Mouse (Mus musculus) CH12.LX (cell line): Measurements from ENCODE around the gene Olfr820. TPM values are rescaled to one million over a fixed set of nuclear protein-coding genes. Genes with fewer than 3 reads are reported as not detected.

ENCODE experiments used
- DNase-seq: peaks from one replicate; pipeline ENCODE4 v3.0.0-alpha.2; 2013; ENCODE audit errors: extremely low read depth
- H3K27ac ChIP-seq: 2 replicates; pipeline ENCODE4 v1.5.1; 2012; ENCODE audit warnings: low read depth, mild to moderate bottlenecking, control low read depth, moderate library complexity; ENCODE audit not compliant: insufficient read depth
- H3K27me3 ChIP-seq: replicated peaks from 2 replicates; pipeline ENCODE3; 2012; ENCODE audit warnings: inconsistent platforms
- H3K36me3 ChIP-seq, 2 experiments: replicated peaks in 1 of 2; 2 replicates each; pipeline versions ENCODE3 to v1.6.1; 2012; ENCODE audit warnings: inconsistent platforms in 1 of 2, low read length in 1 of 2, mild to moderate bottlenecking in 1 of 2, mixed read lengths in 1 of 2, moderate library complexity in 1 of 2; ENCODE audit not compliant: control insufficient read depth in 1 of 2, insufficient read depth in 1 of 2
- H3K4me1 ChIP-seq, 2 experiments: 2 replicates each; pipeline ENCODE4 v1.6.1; 2012; ENCODE audit warnings: inconsistent platforms in 1 of 2, moderate library complexity in 1 of 2; ENCODE audit not compliant: insufficient read depth in 2 of 2, control insufficient read depth in 1 of 2
- H3K4me2 ChIP-seq: 2 replicates; pipeline ENCODE4 v1.6.1; 2012; ENCODE audit warnings: low read depth, mild to moderate bottlenecking, control low read depth; ENCODE audit not compliant: poor library complexity, insufficient read depth, severe bottlenecking
- H3K4me3 ChIP-seq, 3 experiments: fragments of 150-350 bp in 1 of 3; sonication (generic) in 1 of 3; replicated peaks in 1 of 3; 2 replicates each; pipeline versions ENCODE3 to v1.5.1; 2011 to 2012; ENCODE audit warnings: low read depth in 2 of 3, low read length in 2 of 3, mild to moderate bottlenecking in 2 of 3, moderate library complexity in 2 of 3, control low read depth in 1 of 3, improper control_type of control experiment in 1 of 3, inconsistent platforms in 1 of 3, mixed read lengths in 1 of 3; ENCODE audit not compliant: poor library complexity in 1 of 3
- H3K79me2 ChIP-seq: replicated peaks from 2 replicates; pipeline ENCODE4 v1.6.1; 2012; ENCODE audit warnings: mild to moderate bottlenecking, moderate library complexity; ENCODE audit not compliant: control insufficient read depth, poor library complexity, insufficient read depth, severe bottlenecking; ENCODE audit errors: extremely low read depth
- H3K9ac ChIP-seq: 2 replicates; pipeline ENCODE4 v1.6.1; 2012; ENCODE audit warnings: low read depth, mild to moderate bottlenecking, control low read depth, moderate library complexity; ENCODE audit not compliant: insufficient read depth
- H3K9me3 ChIP-seq: replicated peaks from 2 replicates; pipeline ENCODE3; 2012; ENCODE audit warnings: low read length, inconsistent platforms, mixed read lengths
- BHLHE40 ChIP-seq: IDR thresholded peaks from 2 replicates; pipeline ENCODE4 v1.6.1; 2011; ENCODE audit warnings: mild to moderate bottlenecking, low read depth, low read length, improper control_type of control experiment
- CHD1 ChIP-seq: IDR thresholded peaks from 2 replicates; pipeline ENCODE4 v1.6.1; 2012; ENCODE audit warnings: low read depth, low read length, improper control_type of control experiment, inconsistent platforms
- CTCF ChIP-seq, 2 experiments: IDR thresholded peaks in 1 of 2; conservative IDR thresholded peaks in 1 of 2; 2 replicates each; pipeline ENCODE4 v1.5.1; 2011 to 2012; ENCODE audit warnings: low read depth in 2 of 2, low read length in 2 of 2, improper control_type of control experiment in 1 of 2, inconsistent platforms in 1 of 2, mild to moderate bottlenecking in 1 of 2, moderate library complexity in 1 of 2
- E2F4 ChIP-seq: IDR thresholded peaks from 2 replicates; pipeline ENCODE4 v1.6.1; 2011; ENCODE audit warnings: low read depth, low read length, improper control_type of control experiment; ENCODE audit not compliant: insufficient replicate concordance
- EP300 ChIP-seq: IDR thresholded peaks from 2 replicates; pipeline ENCODE4 v1.6.1; 2011; ENCODE audit warnings: low read length, improper control_type of control experiment
- IRF4 ChIP-seq: IDR thresholded peaks from 2 replicates; pipeline ENCODE4 v1.6.1; 2014; ENCODE audit warnings: low read depth, mild to moderate bottlenecking, inconsistent platforms, low read length, improper control_type of control experiment
- KAT2A ChIP-seq: IDR thresholded peaks from 2 replicates; pipeline ENCODE4 v1.6.1; 2012; ENCODE audit warnings: low read length, improper control_type of control experiment, inconsistent platforms; ENCODE audit not compliant: insufficient replicate concordance
- MAFK ChIP-seq: IDR thresholded peaks from 2 replicates; pipeline ENCODE4 v1.6.1; 2011; ENCODE audit warnings: low read length, improper control_type of control experiment; ENCODE audit not compliant: insufficient replicate concordance
- MAX ChIP-seq: IDR thresholded peaks from 2 replicates; pipeline ENCODE4 v1.6.1; 2011; ENCODE audit warnings: low read length, improper control_type of control experiment
- NRF1 ChIP-seq: IDR thresholded peaks from 2 replicates; pipeline ENCODE4 v1.6.1; 2014; ENCODE audit warnings: low read depth, mild to moderate bottlenecking, inconsistent platforms, low read length, improper control_type of control experiment, moderate library complexity
- PAX5 ChIP-seq: IDR thresholded peaks from 2 replicates; pipeline ENCODE4 v1.6.1; 2012; ENCODE audit warnings: low read length, inconsistent platforms, mixed read lengths
- POLR2AphosphoS2 ChIP-seq: IDR thresholded peaks from 2 replicates; pipeline ENCODE4 v1.6.1; 2011; ENCODE audit warnings: low read depth, low read length, improper control_type of control experiment
- RAD21 ChIP-seq: IDR thresholded peaks from 2 replicates; pipeline ENCODE4 v1.6.1; 2011; ENCODE audit warnings: low read depth, mild to moderate bottlenecking, low read length, improper control_type of control experiment, moderate library complexity
- TBP ChIP-seq: conservative IDR thresholded peaks from 2 replicates; pipeline ENCODE4 v1.6.1; 2011; ENCODE audit warnings: low read depth, low read length, improper control_type of control experiment
- USF2 ChIP-seq: conservative IDR thresholded peaks from 2 replicates; pipeline ENCODE4 v1.6.1; 2011; ENCODE audit warnings: low read depth, low read length, improper control_type of control experiment
- ZC3H11A ChIP-seq: IDR thresholded peaks from 2 replicates; pipeline ENCODE4 v1.6.1; 2012; ENCODE audit warnings: low read depth, mild to moderate bottlenecking, inconsistent platforms, low read length, improper control_type of control experiment
- ZKSCAN1 ChIP-seq: IDR thresholded peaks from 2 replicates; pipeline ENCODE4 v1.6.1; 2012; ENCODE audit warnings: low read depth, inconsistent platforms, low read length, improper control_type of control experiment, borderline replicate concordance
- ZNF384 ChIP-seq: IDR thresholded peaks from 2 replicates; pipeline ENCODE4 v1.6.1; 2012; ENCODE audit warnings: low read depth, low read length, improper control_type of control experiment, inconsistent platforms
- dilution Hi-C: fragments of 300-500 bp; cut with MboI; formaldehyde crosslinking; loops from 2 replicates; pipeline ENCODE4 v1.14.3; 2020; ENCODE audit warnings: low sequenced_read_pairs; ENCODE audit not compliant: extremely low pct_unique_long_range_greater_than_20kb, extremely low pct_ligation_motif_present
- in situ Hi-C: fragments of 300-500 bp; cut with MboI; formaldehyde crosslinking; loops from 3 replicates; pipeline ENCODE4 v1.14.3; 2019; ENCODE audit warnings: low sequenced_read_pairs, low pct_ligation_motif_present, low pct_unique_long_range_greater_than_20kb, mixed read lengths
- polyA plus RNA-seq: library from polyadenylated mRNA; unstranded; fragments of >175 nt; gene quantifications from 2 replicates; pipeline ENCODE4 v1.2.1, GENCODE M21; 2012; ENCODE audit warnings: low read depth; ENCODE audit not compliant: insufficient read length
- total RNA-seq, 2 experiments: library from RNA; depleted of rRNA; stranded (reverse); fragments of 300-350 nt in 1 of 2; fragments of >200 nt in 1 of 2; gene quantifications; 2 replicates each; pipeline ENCODE4 v1.2.3; 2012 to 2014

The Olfr820 gene
- total and polyA plus RNA-seq, 3 experiments, result not detected

- in situ Hi-C loops (no loop called here), dilution Hi-C loops (no loop called here)
- no peaks in the 10 kb centered on the region for H3K4me1 ChIP-seq
- no peak for TF ChIP-seq PAX5
- no peak for TF ChIP-seq USF2
- TF ChIP-seq KAT2A, result no peak
- TF ChIP-seq ZC3H11A, result no peak
- no peak for TF ChIP-seq MAX
- no peak for TF ChIP-seq TBP
- no peak for TF ChIP-seq POLR2AphosphoS2
- no peak for TF ChIP-seq BHLHE40
- no peak for TF ChIP-seq ZKSCAN1
- TF ChIP-seq RAD21, result no peak
- no peak for TF ChIP-seq E2F4
- TF ChIP-seq CHD1, result no peak
- no peak for TF ChIP-seq CTCF (conservative IDR thresholded peaks at IDR 0.05 in 1 of 2, IDR thresholded peaks at IDR 0.05 in 1 of 2; ENCODE audit: low read depth in 2 of 2, low read length in 2 of 2)
- no peak for TF ChIP-seq ZNF384
- no peak for TF ChIP-seq MAFK
- TF ChIP-seq IRF4, result no peak
- no peak for TF ChIP-seq EP300
- no peak for TF ChIP-seq NRF1
- H3K27me3 ChIP-seq, result no peaks in the 10 kb centered on the region
- no peaks in the 10 kb centered on the region for H3K9me3 ChIP-seq
- no peak overlapping the region for H3K9ac ChIP-seq
- no peak overlapping the region for H3K27ac ChIP-seq
- DNase-seq, result no peak
- no peaks in the 10 kb centered on the region for H3K36me3 ChIP-seq
- no peak overlapping the region for H3K4me3 ChIP-seq
- no peaks in the 10 kb centered on the region for H3K79me2 ChIP-seq
- H3K4me2 ChIP-seq, result no peak overlapping the region
These were observed 24.7 kb downstream of the Olfr820 start for GRCm38 (mm10) chr10:130037096-130037495.

Other genes with a start within 250 kb of the Olfr820 start
- not detected in 2 replicates for gene Olfr808, start 247.1 kb upstream of the Olfr820 start, total RNA-seq (2012; rRNA removed)
- not detected in 2 replicates for gene Olfr808, start 247.1 kb upstream of the Olfr820 start, total RNA-seq (2014; rRNA removed)
- not detected in 2 replicates for gene Olfr808, start 247.1 kb upstream of the Olfr820 start, polyA plus RNA-seq
- not detected in 2 replicates for gene Olfr809, start 238.0 kb upstream of the Olfr820 start, total RNA-seq (2012; rRNA removed)
- gene Olfr809, start 238.0 kb upstream of the Olfr820 start, total RNA-seq (2014; rRNA removed), result not detected in 2 replicates
- gene Olfr809, start 238.0 kb upstream of the Olfr820 start, polyA plus RNA-seq, result not detected in 2 replicates
- gene Olfr810, start 217.7 kb upstream of the Olfr820 start, total RNA-seq (2012; rRNA removed), result not detected in 2 replicates
- gene Olfr810, start 217.7 kb upstream of the Olfr820 start, total RNA-seq (2014; rRNA removed), result not detected in 2 replicates
- gene Olfr810, start 217.7 kb upstream of the Olfr820 start, polyA plus RNA-seq, result not detected in 2 replicates
- not detected in 2 replicates for gene Olfr811, start 208.2 kb upstream of the Olfr820 start, total RNA-seq (2012; rRNA removed)
- gene Olfr811, start 208.2 kb upstream of the Olfr820 start, total RNA-seq (2014; rRNA removed), result not detected in 2 replicates
- gene Olfr811, start 208.2 kb upstream of the Olfr820 start, polyA plus RNA-seq, result not detected in 2 replicates
- gene Olfr812, start 166.5 kb upstream of the Olfr820 start, total RNA-seq (2012; rRNA removed), result not detected in 2 replicates
- gene Olfr812, start 166.5 kb upstream of the Olfr820 start, total RNA-seq (2014; rRNA removed), result not detected in 2 replicates
- gene Olfr812, start 166.5 kb upstream of the Olfr820 start, polyA plus RNA-seq, result not detected in 2 replicates
- not detected in 2 replicates for gene Olfr813, start 157.3 kb upstream of the Olfr820 start, total RNA-seq (2012; rRNA removed)
- not detected in 2 replicates for gene Olfr813, start 157.3 kb upstream of the Olfr820 start, total RNA-seq (2014; rRNA removed)
- not detected in 2 replicates for gene Olfr813, start 157.3 kb upstream of the Olfr820 start, polyA plus RNA-seq
- not detected in 2 replicates for gene Olfr814, start 132.8 kb upstream of the Olfr820 start, total RNA-seq (2012; rRNA removed)
- gene Olfr814, start 132.8 kb upstream of the Olfr820 start, total RNA-seq (2014; rRNA removed), result not detected in 2 replicates
- not detected in 2 replicates for gene Olfr814, start 132.8 kb upstream of the Olfr820 start, polyA plus RNA-seq
- not detected in 2 replicates for gene Olfr815, start 106.8 kb upstream of the Olfr820 start, total RNA-seq (2012; rRNA removed)
- gene Olfr815, start 106.8 kb upstream of the Olfr820 start, total RNA-seq (2014; rRNA removed), result not detected in 2 replicates
- not detected in 2 replicates for gene Olfr815, start 106.8 kb upstream of the Olfr820 start, polyA plus RNA-seq
- not detected in 2 replicates for gene Olfr816, start 97.0 kb upstream of the Olfr820 start, total RNA-seq (2012; rRNA removed)
- gene Olfr816, start 97.0 kb upstream of the Olfr820 start, total RNA-seq (2014; rRNA removed), result not detected in 2 replicates
- gene Olfr816, start 97.0 kb upstream of the Olfr820 start, polyA plus RNA-seq, result not detected in 2 replicates
- not detected in 2 replicates for gene Olfr818, start 63.5 kb upstream of the Olfr820 start, total RNA-seq (2012; rRNA removed)
- not detected in 2 replicates for gene Olfr818, start 63.5 kb upstream of the Olfr820 start, total RNA-seq (2014; rRNA removed)
- gene Olfr818, start 63.5 kb upstream of the Olfr820 start, polyA plus RNA-seq, result not detected in 2 replicates
- not detected in 2 replicates for gene Olfr819, start 45.4 kb upstream of the Olfr820 start, total RNA-seq (2012; rRNA removed)
- not detected in 2 replicates for gene Olfr819, start 45.4 kb upstream of the Olfr820 start, total RNA-seq (2014; rRNA removed)
- not detected in 2 replicates for gene Olfr819, start 45.4 kb upstream of the Olfr820 start, polyA plus RNA-seq
- gene Olfr247, start 36.5 kb upstream of the Olfr820 start, total RNA-seq (2012; rRNA removed), result not detected in 2 replicates
- not detected in 2 replicates for gene Olfr247, start 36.5 kb upstream of the Olfr820 start, total RNA-seq (2014; rRNA removed)
- not detected in 2 replicates for gene Olfr247, start 36.5 kb upstream of the Olfr820 start, polyA plus RNA-seq
- gene Gm10310, start 27.6 kb upstream of the Olfr820 start, total RNA-seq (2012; rRNA removed), result not detected in 2 replicates
- not detected in 2 replicates for gene Gm10310, start 27.6 kb upstream of the Olfr820 start, total RNA-seq (2014; rRNA removed)
- not detected in 2 replicates for gene Gm10310, start 27.6 kb upstream of the Olfr820 start, polyA plus RNA-seq
- gene Olfr821, start 17.7 kb downstream of the Olfr820 start, total RNA-seq (2012; rRNA removed), result not detected in 2 replicates
- gene Olfr821, start 17.7 kb downstream of the Olfr820 start, total RNA-seq (2014; rRNA removed), result not detected in 2 replicates
- gene Olfr821, start 17.7 kb downstream of the Olfr820 start, polyA plus RNA-seq, result not detected in 2 replicates
- not detected in 2 replicates for gene Olfr822, start 58.6 kb downstream of the Olfr820 start, total RNA-seq (2012; rRNA removed)
- not detected in 2 replicates for gene Olfr822, start 58.6 kb downstream of the Olfr820 start, total RNA-seq (2014; rRNA removed)
- not detected in 2 replicates for gene Olfr822, start 58.6 kb downstream of the Olfr820 start, polyA plus RNA-seq
- gene Olfr823, start 102.8 kb downstream of the Olfr820 start, total RNA-seq (2012; rRNA removed), result not detected in 2 replicates
- gene Olfr823, start 102.8 kb downstream of the Olfr820 start, total RNA-seq (2014; rRNA removed), result not detected in 2 replicates
- not detected in 2 replicates for gene Olfr823, start 102.8 kb downstream of the Olfr820 start, polyA plus RNA-seq
- gene Olfr824, start 117.4 kb downstream of the Olfr820 start, total RNA-seq (2012; rRNA removed), result not detected in 2 replicates
- gene Olfr824, start 117.4 kb downstream of the Olfr820 start, total RNA-seq (2014; rRNA removed), result not detected in 2 replicates
- not detected in 2 replicates for gene Olfr824, start 117.4 kb downstream of the Olfr820 start, polyA plus RNA-seq
- gene Olfr825, start 154.1 kb downstream of the Olfr820 start, total RNA-seq (2012; rRNA removed), result not detected in 2 replicates
- gene Olfr825, start 154.1 kb downstream of the Olfr820 start, total RNA-seq (2014; rRNA removed), result not detected in 2 replicates
- gene Olfr825, start 154.1 kb downstream of the Olfr820 start, polyA plus RNA-seq, result not detected in 2 replicates
- gene Olfr826, start 171.6 kb downstream of the Olfr820 start, total RNA-seq (2012; rRNA removed), result not detected in 2 replicates
- gene Olfr826, start 171.6 kb downstream of the Olfr820 start, total RNA-seq (2014; rRNA removed), result not detected in 2 replicates
- not detected in 2 replicates for gene Olfr826, start 171.6 kb downstream of the Olfr820 start, polyA plus RNA-seq
- not detected in 2 replicates for gene Olfr827, start 201.8 kb downstream of the Olfr820 start, total RNA-seq (2012; rRNA removed)
- gene Olfr827, start 201.8 kb downstream of the Olfr820 start, total RNA-seq (2014; rRNA removed), result not detected in 2 replicates
- gene Olfr827, start 201.8 kb downstream of the Olfr820 start, polyA plus RNA-seq, result not detected in 2 replicates